Mouse (Mus musculus) embryonic fibroblast, embryonic 13.5 days (primary cell): ENCODE data around the gene Dnajc22.

Source experiments
- CTCF ChIP-seq: IDR thresholded peaks from 2 replicates; pipeline ENCODE4 v1.5.1; 2011; ENCODE audit warnings: mild to moderate bottlenecking, control low read depth, low read length, moderate library complexity, borderline replicate concordance; ENCODE audit not compliant: insufficient read depth
- POLR2A ChIP-seq: IDR thresholded peaks from 2 replicates; pipeline ENCODE4 v1.6.1; 2011; ENCODE audit warnings: low read depth, mild to moderate bottlenecking, control low read depth, low read length, moderate library complexity

DNA sequence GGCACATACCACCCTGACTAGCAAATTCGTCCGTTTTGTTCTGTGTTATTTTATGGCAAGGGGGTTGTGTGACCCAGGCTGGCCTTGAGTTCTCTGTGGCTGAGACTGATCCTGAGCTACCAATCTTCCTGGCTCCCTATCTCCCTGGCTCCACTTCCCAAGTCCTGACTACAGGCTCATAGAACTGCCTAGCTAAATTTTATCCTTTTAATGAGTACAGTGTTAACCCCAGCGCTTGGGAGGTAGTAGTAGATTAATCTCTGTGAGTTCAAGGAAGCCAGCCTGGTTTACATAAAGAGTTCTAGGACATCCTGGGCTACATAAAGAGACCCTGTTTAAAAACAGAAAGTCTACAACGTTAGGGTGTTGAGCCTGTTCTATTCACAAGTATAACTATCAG lies 18.8 kb downstream of the Dnajc22 start:
- no peak for TF ChIP-seq POLR2A
- TF ChIP-seq CTCF: no peak
